Mouse (Mus musculus): ENCODE measurements at regions not wholly inside any gene's neighbourhood (a gene's known extent, or its start where the extent isn't known, plus 50 kb on each side); places are given as distances from the start of the nearest gene placed in this dataset.

GRCm38 (mm10) chr17:69683091-69683490, 244.0 kb downstream of the Akain1 start:
- Histone ChIP-seq H3K9ac (replicated peaks; ENCODE audit: low read length, poor library complexity, severe bottlenecking) (no peak overlapping the region), H3K9me3 (ENCODE audit: low read length) (no peaks in the 10 kb centered on the region), H3K4me1 (ENCODE audit: insufficient read depth, low read length) (no peaks in the 10 kb centered on the region), H3K27me3 (ENCODE audit: insufficient read depth, low read length) (no peaks in the 10 kb centered on the region), H3K4me3 (ENCODE audit: low read depth, low read length) (no peak overlapping the region), H3K27ac (ENCODE audit: low read depth, low read length) (no peak overlapping the region), H3K36me3 (ENCODE audit: insufficient read depth, low read length) (no peaks in the 10 kb centered on the region), H3K4me2 (ENCODE audit: low read depth, low read length, poor library complexity, severe bottlenecking) (no peak overlapping the region)
- TF ChIP-seq CTCF (IDR thresholded peaks at IDR 0.05), result no peak
- ATAC-seq (ENCODE audit: low FRiP score), result no peak
- DNase-seq (ENCODE audit: low spot score), result no peak
- WGBS, result 89% methylated on average over 5 of the region's 5 CpGs

DNA sequence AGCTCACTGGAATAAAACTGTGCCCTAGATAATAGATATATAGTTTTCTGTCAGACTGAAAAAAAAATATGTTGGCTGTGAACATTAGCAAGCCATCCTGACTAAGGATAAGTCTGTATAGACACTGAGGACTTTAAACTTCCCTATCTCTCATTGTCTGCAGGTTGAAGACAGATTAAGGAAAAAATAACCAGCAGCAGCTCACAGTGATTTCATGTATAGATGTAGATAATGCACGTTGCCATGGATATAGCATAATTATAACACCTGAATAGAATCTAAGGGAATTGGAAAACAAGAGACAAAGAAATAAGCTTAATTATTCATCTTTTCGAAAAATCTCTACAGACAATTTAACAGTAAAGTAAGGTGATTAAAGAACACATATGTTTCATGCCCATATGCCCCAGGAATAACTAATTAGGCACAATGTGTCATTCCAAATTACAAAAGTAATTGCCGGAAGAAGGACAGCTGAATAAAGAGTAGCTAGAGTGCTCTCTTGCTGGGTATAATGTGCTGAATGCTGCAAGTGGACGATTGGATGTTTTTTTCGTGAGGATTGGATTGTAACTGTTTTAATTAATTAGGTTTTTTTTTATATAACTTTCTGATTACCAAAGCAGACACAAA, 246.6 kb downstream of the Akain1 start:
- Histone ChIP-seq H3K4me2 (ENCODE audit: low read depth, low read length, poor library complexity, severe bottlenecking) (no peak overlapping the region), H3K36me3 (ENCODE audit: insufficient read depth, low read length) (no peaks in the 10 kb centered on the region), H3K27me3 (ENCODE audit: insufficient read depth, low read length) (no peaks in the 10 kb centered on the region), H3K4me3 (ENCODE audit: low read depth, low read length) (no peak overlapping the region), H3K9ac (replicated peaks; ENCODE audit: low read length, poor library complexity, severe bottlenecking) (no peak overlapping the region), H3K27ac (ENCODE audit: low read depth, low read length) (no peak overlapping the region), H3K9me3 (ENCODE audit: low read length) (no peaks in the 10 kb centered on the region), H3K4me1 (ENCODE audit: insufficient read depth, low read length) (no peaks in the 10 kb centered on the region)
- 41% methylated on average over 5 of the region's 5 CpGs for WGBS
- no peak for DNase-seq (ENCODE audit: low spot score)
- no peak for ATAC-seq (ENCODE audit: low FRiP score)
- TF ChIP-seq CTCF (IDR thresholded peaks at IDR 0.05), result no peak

DNA sequence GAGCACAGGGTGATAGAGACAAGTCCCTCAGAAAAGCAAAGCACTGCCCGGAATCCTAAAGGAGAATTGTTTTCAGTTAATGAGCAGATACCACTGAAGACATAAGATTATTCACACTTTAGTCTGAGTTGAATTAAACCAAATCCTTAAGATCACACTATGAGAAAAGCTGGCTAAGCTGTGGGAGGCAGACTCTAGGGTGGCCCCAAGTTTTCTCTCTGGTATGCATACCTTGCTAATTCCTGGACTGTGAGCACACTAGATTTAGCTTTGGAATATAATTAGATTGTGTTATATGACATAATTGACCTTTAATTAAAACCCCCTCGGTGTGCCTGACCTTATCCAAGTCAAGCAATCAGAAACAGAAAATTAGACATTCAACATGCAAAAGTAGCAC, 247.3 kb downstream of the Akain1 start:
- Histone ChIP-seq H3K9ac (replicated peaks; ENCODE audit: low read length, poor library complexity, severe bottlenecking) (no peak overlapping the region), H3K4me3 (ENCODE audit: low read depth, low read length) (no peak overlapping the region), H3K27me3 (ENCODE audit: insufficient read depth, low read length) (no peaks in the 10 kb centered on the region), H3K4me2 (ENCODE audit: low read depth, low read length, poor library complexity, severe bottlenecking) (no peak overlapping the region), H3K9me3 (ENCODE audit: low read length) (no peaks in the 10 kb centered on the region), H3K27ac (ENCODE audit: low read depth, low read length) (no peak overlapping the region; the same call in 1 of the 2 replicates), H3K36me3 (ENCODE audit: insufficient read depth, low read length) (no peaks in the 10 kb centered on the region), H3K4me1 (ENCODE audit: insufficient read depth, low read length) (no peaks in the 10 kb centered on the region)
- DNase-seq (ENCODE audit: low spot score) (no peak), ATAC-seq (ENCODE audit: low FRiP score) (no peak)
- TF ChIP-seq CTCF (IDR thresholded peaks at IDR 0.05), result no peak
- WGBS, result 31% methylated on average over 2 of the region's 2 CpGs

DNA sequence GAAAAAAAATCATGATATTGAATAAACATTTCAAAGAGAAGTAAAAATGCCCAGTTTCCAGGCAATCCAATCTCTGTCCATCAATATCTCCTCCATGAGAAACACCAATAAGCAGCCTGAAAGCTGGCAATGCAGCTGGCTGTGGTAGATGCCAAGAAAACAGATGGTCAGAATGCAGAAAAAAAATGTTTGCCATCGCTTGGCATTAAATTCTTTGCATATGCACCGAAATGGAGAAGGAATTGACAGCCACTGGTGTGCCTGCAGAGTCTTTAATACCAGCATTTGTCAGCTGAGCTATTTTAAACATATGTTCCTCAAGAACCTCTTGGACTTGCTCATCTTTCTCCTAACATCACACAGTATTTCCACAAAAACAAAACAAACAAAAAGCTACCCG, 256.2 kb downstream of the Akain1 start:
- ATAC-seq (ENCODE audit: low FRiP score) (no peak), DNase-seq (ENCODE audit: low spot score) (peak; percentile 76)
- Histone ChIP-seq H3K36me3 (ENCODE audit: insufficient read depth, low read length) (no peaks in the 10 kb centered on the region), H3K4me3 (ENCODE audit: low read depth, low read length) (no peak overlapping the region), H3K9me3 (ENCODE audit: low read length) (no peaks in the 10 kb centered on the region), H3K9ac (replicated peaks; ENCODE audit: low read length, poor library complexity, severe bottlenecking) (no peak overlapping the region), H3K27me3 (ENCODE audit: insufficient read depth, low read length) (no peaks in the 10 kb centered on the region), H3K4me2 (ENCODE audit: low read depth, low read length, poor library complexity, severe bottlenecking) (no peak overlapping the region), H3K27ac (ENCODE audit: low read depth, low read length) (no peak overlapping the region), H3K4me1 (ENCODE audit: insufficient read depth, low read length) (no peaks in the 10 kb centered on the region)
- WGBS, result 84% methylated on average over 3 of the region's 3 CpGs
- no peak for TF ChIP-seq CTCF (IDR thresholded peaks at IDR 0.05)

- Histone ChIP-seq H3K36me3 (ENCODE audit: insufficient read depth, low read length) (no peaks in the 10 kb centered on the region), H3K9ac (replicated peaks; ENCODE audit: low read length, poor library complexity, severe bottlenecking) (no peak overlapping the region), H3K27me3 (ENCODE audit: insufficient read depth, low read length) (no peaks in the 10 kb centered on the region), H3K4me2 (ENCODE audit: low read depth, low read length, poor library complexity, severe bottlenecking) (no peak overlapping the region), H3K4me3 (ENCODE audit: low read depth, low read length) (no peak overlapping the region), H3K4me1 (ENCODE audit: insufficient read depth, low read length) (no peaks in the 10 kb centered on the region), H3K9me3 (ENCODE audit: low read length) (no peaks in the 10 kb centered on the region), H3K27ac (ENCODE audit: low read depth, low read length) (no peak overlapping the region)
- 89% methylated on average over 4 of the region's 4 CpGs for whole genome bisulfite sequencing
- ATAC-seq (ENCODE audit: low FRiP score) (no peak), DNase-seq (ENCODE audit: low spot score) (no peak)
- TF ChIP-seq CTCF (IDR thresholded peaks at IDR 0.05), result no peak
Measured at GRCm38 (mm10) chr17:69727325-69727724, 241.5 kb upstream of the Dlgap1 start.

GRCm38 (mm10) chr17:69732981-69733380, 235.9 kb upstream of the Dlgap1 start:
- no peak for TF ChIP-seq CTCF (IDR thresholded peaks at IDR 0.05)
- Histone ChIP-seq H3K9ac (replicated peaks; ENCODE audit: low read length, poor library complexity, severe bottlenecking) (no peak overlapping the region), H3K4me3 (ENCODE audit: low read depth, low read length) (no peak overlapping the region), H3K4me2 (ENCODE audit: low read depth, low read length, poor library complexity, severe bottlenecking) (no peak overlapping the region), H3K4me1 (ENCODE audit: insufficient read depth, low read length) (no peaks in the 10 kb centered on the region), H3K36me3 (ENCODE audit: insufficient read depth, low read length) (no peaks in the 10 kb centered on the region), H3K27ac (ENCODE audit: low read depth, low read length) (no peak overlapping the region), H3K27me3 (ENCODE audit: insufficient read depth, low read length) (no peaks in the 10 kb centered on the region), H3K9me3 (ENCODE audit: low read length) (no peaks in the 10 kb centered on the region)
- DNase-seq (ENCODE audit: low spot score) (no peak), ATAC-seq (ENCODE audit: low FRiP score) (no peak)
- WGBS, result 90% methylated on average over 11 of the region's 11 CpGs

Measured in midbrain, postnatal 0 days (tissue).